Mouse (Mus musculus) frontal cortex, postnatal 25 days (tissue): ENCODE data around the gene Oaz3.

Experiments used
- DNase-seq, 2 experiments: peaks; one replicate each; pipeline ENCODE4 v3.0.0; 2022; ENCODE audit warnings: low spot score in 2 of 2

Gene Oaz3

GRCm38 (mm10) chr3:94457055-94457454 is 13.3 kb upstream of the Oaz3 start:
- no peak for DNase-seq

GRCm38 (mm10) chr3:94456529-94457000 is 12.8 kb upstream of the Oaz3 start:
- peak in 1 of 2 experiments; percentile 80 for DNase-seq

- no peak for DNase-seq
These were observed 5.7 kb upstream of the Oaz3 start for GRCm38 (mm10) chr3:94449377-94449776.

GRCm38 (mm10) chr3:94442951-94443596 is 641 bp downstream of the Oaz3 start, which contains the start of gene Mrpl9:
Mrpl9 (plus strand) TSS chr3:94443318.
- peak; percentile 89 to 97 for DNase-seq

- DNase-seq = no peak
These were observed 2.5 kb downstream of the Oaz3 start for GRCm38 (mm10) chr3:94441182-94441581.

- no peak for DNase-seq
These were observed 7.3 kb downstream of the Oaz3 start for GRCm38 (mm10) chr3:94436420-94436819.

- no peak for DNase-seq
These were observed 9.4 kb downstream of the Oaz3 start for GRCm38 (mm10) chr3:94434305-94434704.

- DNase-seq = no peak
These were observed 12.7 kb downstream of the Oaz3 start for GRCm38 (mm10) chr3:94430980-94431379.

GRCm38 (mm10) chr3:94413031-94413679 is 30.6 kb downstream of the Oaz3 start, which contains the start of gene Tdrkh:
Tdrkh (plus strand) TSS chr3:94413273.
- DNase-seq = peak; percentile 96 to 97

- DNase-seq = no peak
These were observed 31.2 kb downstream of the Oaz3 start for GRCm38 (mm10) chr3:94412530-94412929.

GRCm38 (mm10) chr3:94405561-94405960 is 38.2 kb downstream of the Oaz3 start:
- no peak for DNase-seq

GRCm38 (mm10) chr3:94404366-94405054 is 39.2 kb downstream of the Oaz3 start:
- no peak for DNase-seq

- no peak for DNase-seq
These were observed 41.3 kb downstream of the Oaz3 start for GRCm38 (mm10) chr3:94402451-94402850.

- no peak for DNase-seq
These were observed 43.9 kb downstream of the Oaz3 start for GRCm38 (mm10) chr3:94399663-94400310.

- DNase-seq = no peak
These were observed 44.7 kb downstream of the Oaz3 start for GRCm38 (mm10) chr3:94398943-94399481.

GRCm38 (mm10) chr3:94398217-94398616 is 45.5 kb downstream of the Oaz3 start, which contains the start of gene Lingo4:
Lingo4 (plus strand) TSS chr3:94398517.
- DNase-seq = no peak

GRCm38 (mm10) chr3:94396851-94397250 is 46.9 kb downstream of the Oaz3 start:
- no peak for DNase-seq

GRCm38 (mm10) chr3:94396336-94396735 is 47.4 kb downstream of the Oaz3 start:
- DNase-seq = no peak

- DNase-seq = no peak
These were observed 50.7 kb downstream of the Oaz3 start for GRCm38 (mm10) chr3:94393049-94393448.

- DNase-seq = no peak
These were observed 51.6 kb downstream of the Oaz3 start for GRCm38 (mm10) chr3:94392128-94392527.

GRCm38 (mm10) chr3:94391001-94391400 is 52.7 kb downstream of the Oaz3 start:
- no peak for DNase-seq

- DNase-seq = no peak
These were observed 54.3 kb downstream of the Oaz3 start for GRCm38 (mm10) chr3:94389420-94389819.
